Mouse (Mus musculus) left cerebral cortex, postnatal 4 days (tissue): ENCODE results near the gene Rft1. TPM values are rescaled to one million over a fixed set of nuclear protein-coding genes. Genes with fewer than 3 reads are reported as not detected.

ENCODE experiments used
- DNase-seq: peaks from one replicate; pipeline ENCODE4 v3.0.0-alpha.2; 2022
- intact Hi-C: fragments of 180-260 bp; cut with DNase I; formaldehyde crosslinking; loops from one replicate; pipeline ENCODE4 v1.15.1; 2025
- total RNA-seq, 2 experiments: library from RNA; stranded (reverse); gene quantifications; 2 replicates each; pipeline ENCODE4 v1.2.3; 2021

The Rft1 gene
- 10 to 100 TPM in 1 of 2 experiments, 1 to 10 TPM in 1; 8.3 to 11.9 TPM for total RNA-seq

GRCm38 (mm10) chr14:30653943-30654659, at the start of gene Rft1:
Rft1 (plus strand) TSS chr14:30654360.
- intact Hi-C loops = no loop called here

GRCm38 (mm10) chr14:30606817-30607216, 47.3 kb upstream of the Rft1 start:
- DNase-seq = no peak
- intact Hi-C loops = no loop called here

More at GRCm38 (mm10) chr14:30653943-30654659, at the start of gene Rft1:
- peak; percentile 98 for DNase-seq

- no peak for DNase-seq
- intact Hi-C loops = no loop called here
These were observed 46.5 kb upstream of the Rft1 start for GRCm38 (mm10) chr14:30607696-30608095.

- DNase-seq = no peak
- intact Hi-C loops = no loop called here
These were observed 46.0 kb upstream of the Rft1 start for GRCm38 (mm10) chr14:30608176-30608575.

GRCm38 (mm10) chr14:30609499-30609898, 44.7 kb upstream of the Rft1 start:
- DNase-seq = no peak
- intact Hi-C loops = no loop called here

GRCm38 (mm10) chr14:30610304-30610703, 43.9 kb upstream of the Rft1 start:
- no peak for DNase-seq

GRCm38 (mm10) chr14:30610940-30611339, 43.2 kb upstream of the Rft1 start:
- intact Hi-C loops = no loop called here

More at GRCm38 (mm10) chr14:30610304-30610703, 43.9 kb upstream of the Rft1 start:
- intact Hi-C loops = no loop called here

GRCm38 (mm10) chr14:30612523-30612922, 41.6 kb upstream of the Rft1 start:
- intact Hi-C loops = no loop called here
- peak; percentile 85 for DNase-seq

More at GRCm38 (mm10) chr14:30610940-30611339, 43.2 kb upstream of the Rft1 start:
- DNase-seq = no peak

- DNase-seq = no peak
- intact Hi-C loops = no loop called here
These were observed 41.0 kb upstream of the Rft1 start for GRCm38 (mm10) chr14:30612962-30613715.

- intact Hi-C loops = no loop called here
- no peak for DNase-seq
These were observed 37.4 kb upstream of the Rft1 start for GRCm38 (mm10) chr14:30616751-30617150.

GRCm38 (mm10) chr14:30618746-30619275, 35.3 kb upstream of the Rft1 start:
- intact Hi-C loops = no loop called here

GRCm38 (mm10) chr14:30619982-30620578, 34.1 kb upstream of the Rft1 start:
- intact Hi-C loops = no loop called here
- no peak for DNase-seq

More at GRCm38 (mm10) chr14:30618746-30619275, 35.3 kb upstream of the Rft1 start:
- DNase-seq = no peak

- no peak for DNase-seq
- intact Hi-C loops = no loop called here
These were observed 32.0 kb upstream of the Rft1 start for GRCm38 (mm10) chr14:30622130-30622529.

GRCm38 (mm10) chr14:30622556-30622955, 31.6 kb upstream of the Rft1 start:
- intact Hi-C loops = no loop called here
- DNase-seq = no peak

- DNase-seq = no peak
- intact Hi-C loops = no loop called here
These were observed 29.9 kb upstream of the Rft1 start for GRCm38 (mm10) chr14:30624277-30624721.

GRCm38 (mm10) chr14:30625131-30625807, 28.9 kb upstream of the Rft1 start:
- intact Hi-C loops = no loop called here
- peak; percentile 19 for DNase-seq

GRCm38 (mm10) chr14:30625856-30626726, 28.1 kb upstream of the Rft1 start, which contains the start of gene Prkcd:
Prkcd (minus strand) TSS chr14:30626210.
- peak; percentile 59 for DNase-seq
- intact Hi-C loops = no loop called here

- intact Hi-C loops = no loop called here
- no peak for DNase-seq
These were observed 27.1 kb upstream of the Rft1 start for GRCm38 (mm10) chr14:30626756-30627742.
